Mouse (Mus musculus) midbrain, embryonic 16.5 days (tissue): ENCODE data around the gene Cblb. TPM values are rescaled to one million over a fixed set of nuclear protein-coding genes. Genes with fewer than 3 reads are reported as not detected.

Source experiments
- ATAC-seq: fragments of 200-750 bp; cut with Nextera tagmentation; 2 replicates; pipeline ENCODE4 v1.8.0; 2017; ENCODE audit warnings: moderate TSS enrichment
- H3K27ac ChIP-seq: fragments of 300-500 bp; sonication (generic); 2 replicates; pipeline ENCODE4 v1.5.1; 2014; ENCODE audit warnings: mild to moderate bottlenecking, low read length, mixed read lengths
- H3K27me3 ChIP-seq: fragments of 300-500 bp; sonication (generic); 2 replicates; pipeline ENCODE4 v1.6.1; 2014; ENCODE audit warnings: low read depth, low read length, mixed read lengths; ENCODE audit not compliant: control insufficient read depth, insufficient read depth
- H3K36me3 ChIP-seq: fragments of 300-500 bp; sonication (generic); 2 replicates; pipeline ENCODE4 v1.6.1; 2014; ENCODE audit warnings: mild to moderate bottlenecking, low read length, moderate library complexity, mixed read lengths; ENCODE audit not compliant: control insufficient read depth, insufficient read depth
- H3K4me1 ChIP-seq: fragments of 300-500 bp; sonication (generic); 2 replicates; pipeline ENCODE4 v1.6.1; 2014; ENCODE audit warnings: mild to moderate bottlenecking, low read length, mixed read lengths; ENCODE audit not compliant: control insufficient read depth, insufficient read depth
- H3K4me2 ChIP-seq: fragments of 300-500 bp; sonication (generic); 2 replicates; pipeline ENCODE4 v1.6.1; 2014; ENCODE audit warnings: mild to moderate bottlenecking, low read length, mixed read lengths
- H3K4me3 ChIP-seq: fragments of 300-500 bp; sonication (generic); 2 replicates; pipeline ENCODE4 v1.5.1; 2014; ENCODE audit warnings: low read depth, mild to moderate bottlenecking, low read length, moderate library complexity, mixed read lengths
- H3K9ac ChIP-seq: fragments of 300-500 bp; sonication (generic); 2 replicates; pipeline ENCODE4 v1.6.1; 2014; ENCODE audit warnings: low read depth, low read length, mixed read lengths
- H3K9me3 ChIP-seq: fragments of 300-500 bp; sonication (generic); replicated peaks from 2 replicates; pipeline ENCODE4 v1.6.1; 2014; ENCODE audit warnings: mild to moderate bottlenecking, low read length, mixed read lengths; ENCODE audit not compliant: control insufficient read depth, poor library complexity, severe bottlenecking
- WGBS: fragments of 180-500 bp; shearing (Covaris S2); extraction: QIAGEN DNeasy Blood & Tissue Kit; methylation state at CpG from one replicate; pipeline ENCODE4 v1.1.7; 2014; 5-methylcytosine and 5-hydroxymethylcytosine counted together
- polyA plus RNA-seq: library from polyadenylated mRNA; unstranded; fragments of >200 nt; fragmentation: Nextera tagmentation; extraction: Ambion mirVana; gene quantifications from 2 replicates; pipeline ENCODE4 v1.2.1, GENCODE M21; 2015

The Cblb gene
- polyA plus RNA-seq, 1 experiment from 2014 or later: 10.4 TPM

DNA sequence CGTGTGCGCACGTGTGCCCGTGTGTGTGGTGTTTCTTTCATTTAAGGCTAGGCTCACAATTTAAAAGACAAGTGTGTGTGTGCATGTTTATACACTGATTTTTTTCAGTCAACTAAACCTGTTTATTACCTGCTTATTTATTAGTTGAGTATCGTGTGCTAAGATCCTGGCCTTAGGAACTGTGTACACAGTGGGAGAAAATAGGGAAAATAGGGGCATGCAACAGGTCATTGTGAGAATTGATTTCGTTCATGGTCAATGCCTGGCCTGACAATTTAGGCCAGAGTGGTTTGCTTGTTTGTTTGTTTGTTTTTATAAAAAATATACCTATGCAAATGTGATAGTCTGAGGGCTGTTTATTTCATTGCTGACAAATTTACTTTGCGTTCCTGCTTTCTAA is 13.5 kb downstream of the Cblb start:
- ATAC-seq: no peak
- Histone ChIP-seq H3K4me1 (peaks cover 6% of the 10 kb centered on the region), H3K4me3 (no peak overlapping the region), H3K9ac (no peak overlapping the region), H3K4me2 (no peak overlapping the region), H3K9me3 (no peaks in the 10 kb centered on the region), H3K27me3 (no peaks in the 10 kb centered on the region), H3K27ac (no peak overlapping the region), H3K36me3 (peaks cover 10% of the 10 kb centered on the region; the same call in 1 of the 2 replicates)
- 92% methylated on average over 7 of the region's 7 CpGs for WGBS

DNA sequence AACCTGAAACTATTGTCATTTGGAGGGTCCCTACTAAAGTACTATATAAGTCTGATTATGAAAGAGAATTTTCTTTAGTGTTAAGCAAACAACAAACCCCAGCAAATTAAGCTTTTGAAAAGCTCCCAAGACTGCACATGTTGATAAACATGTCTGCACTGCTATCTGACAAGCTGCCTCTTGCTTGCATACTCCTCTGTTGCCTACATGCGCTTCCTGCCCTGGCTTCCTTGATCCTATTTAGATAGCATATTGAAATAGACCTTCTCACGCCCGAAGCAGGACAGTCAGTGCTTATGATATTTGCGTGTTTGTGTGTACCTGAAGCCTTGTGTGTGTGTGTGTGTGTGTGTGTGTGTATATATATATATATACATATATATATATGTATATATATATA is 14.0 kb downstream of the Cblb start:
- no peaks in the 10 kb centered on the region for H3K9me3 ChIP-seq
- WGBS: 90% methylated on average over 4 of the region's 4 CpGs
- no peak overlapping the region for H3K4me3 ChIP-seq
- ATAC-seq: no peak
- no peaks in the 10 kb centered on the region for H3K27me3 ChIP-seq
- no peak overlapping the region for H3K9ac ChIP-seq
- H3K4me1 ChIP-seq: peaks cover 6% of the 10 kb centered on the region
- no peak overlapping the region for H3K27ac ChIP-seq
- H3K36me3 ChIP-seq: peaks cover 10% of the 10 kb centered on the region; the same call in 1 of the 2 replicates
- no peak overlapping the region for H3K4me2 ChIP-seq

DNA sequence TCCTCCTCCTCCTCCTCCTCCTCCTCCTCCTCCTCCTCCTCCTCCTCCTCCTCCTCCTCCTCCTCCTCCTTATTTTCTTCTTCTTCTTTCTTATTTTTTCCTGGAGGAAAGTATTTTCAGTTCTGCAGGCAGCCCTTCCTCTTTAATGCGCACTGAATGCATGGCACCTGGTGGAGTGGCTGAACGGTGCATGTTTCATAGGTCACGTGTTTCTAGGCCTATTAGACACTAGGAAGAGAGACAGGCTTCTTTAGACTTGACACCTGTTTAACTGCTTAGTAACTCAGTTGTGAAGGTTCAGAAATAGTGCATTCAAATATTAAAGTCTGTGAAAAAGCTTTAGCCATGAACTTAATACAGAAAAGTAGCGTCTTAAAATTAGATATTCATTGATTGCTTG is 15.4 kb downstream of the Cblb start:
- Histone ChIP-seq H3K9ac (no peak overlapping the region), H3K4me2 (no peak overlapping the region), H3K9me3 (no peaks in the 10 kb centered on the region), H3K4me1 (peaks cover 6% of the 10 kb centered on the region), H3K27me3 (no peaks in the 10 kb centered on the region), H3K36me3 (peaks cover 10% of the 10 kb centered on the region; the same call in 1 of the 2 replicates), H3K4me3 (no peak overlapping the region), H3K27ac (no peak overlapping the region)
- WGBS: 83% methylated on average over 4 of the region's 4 CpGs
- no peak for ATAC-seq

DNA sequence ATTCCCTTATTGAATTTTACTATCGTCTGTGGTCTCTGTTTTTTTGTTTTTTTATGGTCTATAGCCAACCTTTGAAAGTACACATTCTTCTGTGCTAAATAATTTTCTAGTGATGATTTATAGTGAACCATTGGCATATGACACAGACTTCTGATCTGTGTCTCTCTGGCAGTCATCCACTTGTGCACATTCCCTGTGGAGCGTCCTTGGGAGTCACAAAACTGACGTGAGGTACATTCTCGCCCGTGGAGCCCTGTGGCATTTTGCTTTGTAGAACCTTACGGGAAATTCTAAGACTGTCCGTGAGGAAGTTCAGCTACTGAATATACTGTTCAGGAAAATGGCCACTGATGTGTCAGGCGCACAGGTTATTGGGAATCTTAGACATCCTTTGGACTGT is 20.1 kb downstream of the Cblb start:
- no peaks in the 10 kb centered on the region for H3K27me3 ChIP-seq
- no peak for ATAC-seq
- peaks cover 10% of the 10 kb centered on the region; the same call in 1 of the 2 replicates for H3K36me3 ChIP-seq
- H3K4me3 ChIP-seq: no peak overlapping the region
- WGBS: 95% methylated on average over 8 of the region's 8 CpGs
- H3K27ac ChIP-seq: no peak overlapping the region
- no peak overlapping the region for H3K4me2 ChIP-seq
- no peaks in the 10 kb centered on the region for H3K9me3 ChIP-seq
- H3K9ac ChIP-seq: no peak overlapping the region
- H3K4me1 ChIP-seq: peaks cover 13% of the 10 kb centered on the region

DNA sequence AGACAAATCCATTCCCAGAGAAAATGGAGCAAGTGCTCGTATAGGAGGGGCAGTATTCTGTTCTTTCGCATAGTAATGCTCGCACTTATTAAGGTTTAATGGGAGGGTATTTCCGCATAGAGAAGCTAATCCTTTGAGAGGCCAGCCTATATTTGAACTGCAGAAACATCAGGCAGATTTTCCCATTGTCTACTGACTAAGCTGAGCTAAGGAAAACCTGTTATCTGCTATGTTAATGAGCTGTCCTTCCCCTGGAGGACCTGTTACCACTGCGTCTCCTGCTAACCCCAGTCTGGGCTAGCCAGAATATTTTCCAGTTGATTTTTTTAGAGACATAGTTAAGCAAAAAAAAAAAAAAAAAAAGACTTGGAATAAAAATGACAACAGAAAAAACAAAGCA is 21.7 kb downstream of the Cblb start:
- Histone ChIP-seq H3K4me1 (peaks cover 18% of the 10 kb centered on the region), H3K27ac (no peak overlapping the region), H3K9me3 (no peaks in the 10 kb centered on the region), H3K36me3 (peaks cover 8% of the 10 kb centered on the region; the same call in 1 of the 2 replicates), H3K4me3 (no peak overlapping the region), H3K4me2 (no peak overlapping the region), H3K9ac (no peak overlapping the region), H3K27me3 (no peaks in the 10 kb centered on the region)
- peak; percentile 31; the same call in 1 of the 2 replicates for ATAC-seq
- 13% methylated on average over 5 of the region's 5 CpGs for WGBS

DNA sequence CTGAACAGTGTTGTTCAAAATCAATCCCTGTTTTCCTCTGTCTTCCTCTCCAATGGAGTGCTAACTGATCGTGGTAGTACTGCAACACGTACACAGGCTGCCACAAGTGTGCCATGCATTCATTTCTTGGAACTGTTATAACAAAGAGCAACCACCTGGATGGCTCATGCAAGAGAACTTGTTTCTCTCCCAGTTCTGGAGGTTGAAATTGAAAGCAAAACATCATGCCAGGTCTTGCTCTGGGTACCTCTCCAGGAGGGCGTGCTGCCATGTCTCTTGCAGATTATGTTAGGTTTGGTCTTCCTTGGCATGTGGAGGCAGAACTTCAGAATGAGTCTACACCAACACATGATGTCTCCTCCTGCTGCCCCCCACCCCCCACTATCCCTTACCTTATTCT is 24.2 kb downstream of the Cblb start:
- H3K9me3 ChIP-seq: no peaks in the 10 kb centered on the region
- no peak overlapping the region for H3K4me2 ChIP-seq
- H3K4me3 ChIP-seq: no peak overlapping the region
- no peak overlapping the region for H3K9ac ChIP-seq
- H3K4me1 ChIP-seq: peaks cover 23% of the 10 kb centered on the region
- no peaks in the 10 kb centered on the region for H3K27me3 ChIP-seq
- no peaks in the 10 kb centered on the region for H3K36me3 ChIP-seq
- no peak for ATAC-seq
- WGBS: 99% methylated on average over 3 of the region's 3 CpGs
- no peak overlapping the region for H3K27ac ChIP-seq

DNA sequence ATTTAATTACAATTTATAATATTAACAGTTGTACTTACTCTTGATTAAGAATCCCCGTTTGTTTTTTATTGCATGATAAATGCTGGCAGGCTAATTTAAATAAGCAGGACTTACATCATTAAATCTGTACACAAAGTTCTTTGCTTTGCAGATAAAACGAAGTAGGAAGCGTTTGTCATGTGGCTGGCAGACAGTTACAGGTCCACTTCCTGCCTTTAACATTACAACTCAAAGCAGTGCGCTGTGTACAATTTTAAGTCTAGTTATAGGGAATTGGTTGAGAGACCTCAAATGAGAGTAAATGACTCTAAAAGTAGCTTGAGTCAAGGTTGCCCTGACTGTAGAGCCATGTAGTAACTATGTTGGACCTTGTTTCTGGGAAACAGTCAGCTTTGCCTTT is 25.1 kb downstream of the Cblb start:
- H3K4me1 ChIP-seq: peaks cover 23% of the 10 kb centered on the region
- H3K27ac ChIP-seq: no peak overlapping the region
- no peaks in the 10 kb centered on the region for H3K36me3 ChIP-seq
- H3K4me2 ChIP-seq: no peak overlapping the region
- no peak overlapping the region for H3K9ac ChIP-seq
- no peaks in the 10 kb centered on the region for H3K9me3 ChIP-seq
- H3K4me3 ChIP-seq: no peak overlapping the region
- H3K27me3 ChIP-seq: no peaks in the 10 kb centered on the region
- WGBS: 85% methylated on average over 4 of the region's 4 CpGs
- ATAC-seq: no peak

DNA sequence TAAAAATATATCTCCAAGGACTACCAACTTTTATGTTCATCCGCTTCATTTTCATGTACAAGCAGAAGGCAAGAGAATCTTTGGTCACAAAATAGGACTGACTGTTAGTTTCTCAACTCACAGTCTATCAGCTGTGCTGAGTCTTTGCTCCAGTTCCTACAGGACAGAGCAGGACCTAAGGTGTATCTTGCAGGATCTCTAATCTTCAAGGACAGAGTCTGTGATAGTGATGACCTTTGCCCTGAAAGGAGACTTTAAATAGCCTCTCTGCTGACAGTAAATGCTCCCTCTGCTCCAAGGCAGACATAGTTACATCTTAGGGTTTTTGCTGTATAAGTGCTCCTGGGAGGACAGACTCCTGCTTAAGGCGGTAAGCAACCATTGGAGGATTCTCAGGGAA is 26.3 kb downstream of the Cblb start:
- Histone ChIP-seq H3K27ac (no peak overlapping the region), H3K9me3 (no peaks in the 10 kb centered on the region), H3K4me1 (peaks cover 17% of the 10 kb centered on the region), H3K4me3 (no peak overlapping the region), H3K36me3 (no peaks in the 10 kb centered on the region), H3K27me3 (no peaks in the 10 kb centered on the region), H3K9ac (no peak overlapping the region), H3K4me2 (no peak overlapping the region)
- 81% methylated on average over 2 of the region's 2 CpGs for WGBS
- no peak for ATAC-seq

DNA sequence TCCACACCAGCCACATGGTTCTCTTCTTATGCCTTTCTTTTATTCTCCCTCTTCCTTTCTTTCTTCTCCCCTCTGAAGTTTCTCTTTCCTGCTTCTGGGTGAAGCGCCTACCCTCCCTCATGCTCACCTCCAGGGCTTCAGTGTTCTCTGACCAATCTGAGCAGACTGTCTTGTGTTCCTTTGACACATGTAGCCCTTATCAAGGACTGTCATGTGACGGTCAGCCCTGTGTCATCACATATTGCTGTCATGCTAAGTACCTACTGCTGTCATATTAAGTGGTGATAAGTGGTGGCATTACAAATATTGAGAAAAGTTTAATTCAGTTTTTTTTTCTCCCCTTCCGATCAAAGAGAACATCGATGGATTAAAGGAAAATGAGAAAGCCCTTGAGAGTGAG is 28.5 kb downstream of the Cblb start:
- Histone ChIP-seq H3K4me2 (no peak overlapping the region), H3K27me3 (no peaks in the 10 kb centered on the region), H3K36me3 (no peaks in the 10 kb centered on the region), H3K9ac (no peak overlapping the region), H3K9me3 (no peaks in the 10 kb centered on the region), H3K27ac (no peak overlapping the region), H3K4me1 (peaks cover 10% of the 10 kb centered on the region), H3K4me3 (no peak overlapping the region)
- ATAC-seq: no peak
- WGBS: 66% methylated on average over 4 of the region's 4 CpGs
